Comparison of ENCODE assay signal across 18 mouse cellular contexts in genomic region chr3:122784245-122784644, GRCm38 (mm10). TPM values are rescaled to one million over a fixed set of nuclear protein-coding genes. Genes with fewer than 3 reads are reported as not detected.
DNase-seq lines count a peak whose midpoint lies in the region; ATAC-seq and TF ChIP-seq lines count a peak whose summit lies in the region.
"Had no signal": no experiment of that assay in that cellular context is flagged by ENCODE, and none has a peak within 500 bp of the region (broad histone marks: within the 10 kb centered on the region; RNA-seq: fewer than 3 reads in every experiment).

No protein-coding gene starts in this region.

- no peaks in the 10 kb centered on the region for H3K27me3 ChIP-seq in forebrain, postnatal 0 days (ENCODE audit: insufficient read depth, low read length)
- H3K27me3 ChIP-seq in forebrain, embryonic 16.5 days (replicated peaks; ENCODE audit: control insufficient read depth, insufficient read depth, low read length): no peaks in the 10 kb centered on the region
- peaks cover 6% of the 10 kb centered on the region for H3K27me3 ChIP-seq in Patski
- H3K27me3 ChIP-seq: embryonic facial prominence, embryonic 12.5 days; forebrain, embryonic 13.5 days; heart, embryonic 15.5 days had no signal

- WGBS in forebrain, postnatal 0 days: 47% methylated on average over 1 of the region's 1 CpGs
- 67% methylated on average over 1 of the region's 1 CpGs for WGBS in forebrain, embryonic 16.5 days

- no peak overlapping the region for H3K4me3 ChIP-seq in forebrain, postnatal 0 days (ENCODE audit: low read depth, low read length)
- no peak overlapping the region for H3K4me3 ChIP-seq in forebrain, embryonic 16.5 days (replicated peaks; ENCODE audit: low read length)
- no peak overlapping the region for H3K4me3 ChIP-seq in left cerebral cortex, adult 2 months
- H3K4me3 ChIP-seq: embryonic facial prominence, embryonic 12.5 days; forebrain, embryonic 13.5 days; heart, embryonic 15.5 days; myocyte had no signal

- no peak for DNase-seq in forebrain, postnatal 0 days
- DNase-seq in left cerebral cortex, adult 2 months (ENCODE audit: extremely low spot score in 1 of 2, low spot score in 2 of 2): no peak
- no peak for DNase-seq in left cerebral cortex, adult 8-10 months (ENCODE audit: low spot score in 2 of 2)
- peak; percentile 57 for DNase-seq in 416B (ENCODE audit: low read depth)
- DNase-seq in Patski (ENCODE audit: low read depth, low spot score): no peak
- DNase-seq in right cerebral cortex, postnatal 36 days (ENCODE audit: low spot score in 2 of 2): no peak
- DNase-seq: cerebellum, adult 18-20 months; gastrocnemius, postnatal 14 days; kidney, postnatal 4 days; liver had no signal

- H3K27ac ChIP-seq in forebrain, postnatal 0 days (ENCODE audit: low read depth, low read length): no peak overlapping the region
- no peak overlapping the region for H3K27ac ChIP-seq in forebrain, embryonic 16.5 days (ENCODE audit: low read length)
- no peak overlapping the region for H3K27ac ChIP-seq in left cerebral cortex, adult 2 months
- H3K27ac ChIP-seq: embryonic facial prominence, embryonic 12.5 days; forebrain, embryonic 13.5 days; heart, embryonic 15.5 days had no signal

- H3K4me1 ChIP-seq in forebrain, postnatal 0 days (ENCODE audit: insufficient read depth): no peaks in the 10 kb centered on the region
- H3K4me1 ChIP-seq in forebrain, embryonic 16.5 days (replicated peaks; ENCODE audit: control insufficient read depth, insufficient read depth, low read length): peaks cover 2% of the 10 kb centered on the region; the same call in 1 of the 2 replicates
- H3K4me1 ChIP-seq: embryonic facial prominence, embryonic 12.5 days; forebrain, embryonic 13.5 days; heart, embryonic 15.5 days had no signal

- H3K9me3 ChIP-seq in forebrain, postnatal 0 days (ENCODE audit: low read length): no peaks in the 10 kb centered on the region
- no peaks in the 10 kb centered on the region for H3K9me3 ChIP-seq in forebrain, embryonic 16.5 days (ENCODE audit: control insufficient read depth, low read length)
- H3K9me3 ChIP-seq: embryonic facial prominence, embryonic 12.5 days; forebrain, embryonic 13.5 days; heart, embryonic 15.5 days had no signal

- peak; percentile 48; the same call in 1 of the 2 replicates for TF ChIP-seq CTCF in forebrain, postnatal 0 days (IDR thresholded peaks at IDR 0.05; ENCODE audit: low read depth)
- TF ChIP-seq CTCF in left cerebral cortex, adult 2 months (IDR thresholded peaks at IDR 0.05): peak; percentile 60
- TF ChIP-seq CTCF in Patski (IDR thresholded peaks at IDR 0.05): peak; percentile 51

- POLR2A ChIA-PET in Patski (lab: Charles Lee): no interaction called here

- CTCF ChIA-PET in Patski (lab: Charles Lee): interaction anchor here (0.8 to 5.2 kb wide), 16 partner anchors 10 to 158 kb away, joined by 3 to 58 read pairs (median 4); no protein-coding TSS in a partner anchor

- in situ Hi-C loops in Patski (cut with MboI; ENCODE audit: low pct_unique_long_range_greater_than_20kb): loop anchor here (5.0 to 25.0 kb wide), 4 partner anchors 142 to 622 kb away; no protein-coding TSS in a partner anchor

- intact Hi-C loops in left cerebral cortex, adult 2 months (cut with DNase I): loop anchor here (2.0 to 10.0 kb wide), 2 partner anchors 137 to 469 kb away; no protein-coding TSS in a partner anchor

- H3K36me3 ChIP-seq in forebrain, postnatal 0 days (ENCODE audit: insufficient read depth): no peaks in the 10 kb centered on the region
- H3K36me3 ChIP-seq in forebrain, embryonic 16.5 days (ENCODE audit: control insufficient read depth, insufficient read depth): no peaks in the 10 kb centered on the region
- H3K36me3 ChIP-seq: heart, embryonic 15.5 days had no signal

- no peak overlapping the region for H3K9ac ChIP-seq in forebrain, postnatal 0 days
- H3K9ac ChIP-seq in forebrain, embryonic 16.5 days (replicated peaks; ENCODE audit: low read depth, low read length): no peak overlapping the region
- H3K9ac ChIP-seq: embryonic facial prominence, embryonic 12.5 days; forebrain, embryonic 13.5 days; heart, embryonic 15.5 days had no signal

- ATAC-seq in forebrain, postnatal 0 days: no peak
- ATAC-seq in forebrain, embryonic 16.5 days: no peak
- no peak for ATAC-seq in Patski
- no peak for ATAC-seq in inflammation-experienced regulatory T-cells, adult 6 months
- ATAC-seq: CD4-positive, CD25-positive, alpha-beta regulatory T cell, adult 4 months; forebrain, embryonic 13.5 days; hindbrain, embryonic 16.5 days had no signal

- no peak overlapping the region for H3K4me2 ChIP-seq in forebrain, postnatal 0 days (ENCODE audit: low read depth)
- no peak overlapping the region for H3K4me2 ChIP-seq in forebrain, embryonic 16.5 days (ENCODE audit: low read length)
- H3K4me2 ChIP-seq: embryonic facial prominence, embryonic 12.5 days; forebrain, embryonic 13.5 days; heart, embryonic 15.5 days had no signal

RNA-seq across cellular contexts. Expression of gene Pde5a, which starts 55.5 kb away (rescaled TPM):
- total RNA-seq in forebrain, postnatal 0 days (2014; rRNA removed): 8.7 and 12.5 TPM in 2 replicates
- 0.92 and 1.4 TPM in 2 replicates for polyA plus RNA-seq in forebrain, postnatal 0 days (2015; fragmentation: Nextera tagmentation; extraction: Ambion mirVana)
- 2.8 and 3.2 TPM in 2 replicates for polyA plus RNA-seq in forebrain, embryonic 16.5 days (2015; fragmentation: Nextera tagmentation; extraction: Ambion mirVana)
- total RNA-seq in left cerebral cortex, adult 2 months (2021): 10 to 100 TPM; 15.6 to 21.1 TPM
- total RNA-seq in left cerebral cortex, adult 8-10 months (2022): 10 to 100 TPM; 14.3 to 20.3 (median 16.5) TPM
- 0.90 TPM for polyA plus RNA-seq in Patski (2021)
- under 1 TPM; 0.09 to 0.54 (median 0.13) TPM for polyA plus RNA-seq in inflammation-experienced regulatory T-cells, adult 6 months (2017; shearing (Covaris generic))
